Mouse (Mus musculus) neural tube, embryonic 14.5 days (tissue): ENCODE data around the gene 1700024G13Rik. TPM values are rescaled to one million over a fixed set of nuclear protein-coding genes. Genes with fewer than 3 reads are reported as not detected.
A peak's percentile ranks its signal among the peaks of the same experiment; 100 is the strongest.
"Not testable (repeated sequence)": the region's sequence is repeated elsewhere in the genome, so short reads cannot be mapped to it uniquely, and the experiment has no call there.

Experiments used
- ATAC-seq: fragments of 200-750 bp; cut with Nextera tagmentation; 2 replicates; pipeline ENCODE4 v1.8.0; 2017; ENCODE audit warnings: low read depth, mild to moderate bottlenecking, moderate TSS enrichment, moderate library complexity
- H3K27ac ChIP-seq: fragments of 300-500 bp; sonication (generic); 2 replicates; pipeline ENCODE4 v1.5.1; 2014; ENCODE audit warnings: low read depth, mild to moderate bottlenecking, control low read depth, low read length, moderate library complexity, mixed read lengths
- H3K27me3 ChIP-seq: fragments of 300-500 bp; sonication (generic); 2 replicates; pipeline ENCODE4 v1.6.1; 2014; ENCODE audit warnings: low read length; ENCODE audit not compliant: control insufficient read depth, insufficient read depth
- H3K36me3 ChIP-seq: fragments of 300-500 bp; sonication (generic); 2 replicates; pipeline ENCODE4 v1.6.1; 2014; ENCODE audit warnings: low read length, mixed read lengths; ENCODE audit not compliant: control insufficient read depth, insufficient read depth
- H3K4me1 ChIP-seq: fragments of 300-500 bp; sonication (generic); 2 replicates; pipeline ENCODE4 v1.6.1; 2014; ENCODE audit warnings: low read length; ENCODE audit not compliant: control insufficient read depth, insufficient read depth
- H3K4me2 ChIP-seq: fragments of 300-500 bp; sonication (generic); 2 replicates; pipeline ENCODE4 v1.6.1; 2014; ENCODE audit warnings: mild to moderate bottlenecking, low read depth, low read length, control low read depth
- H3K4me3 ChIP-seq: fragments of 300-500 bp; sonication (generic); 2 replicates; pipeline ENCODE4 v1.5.1; 2014; ENCODE audit warnings: low read depth, low read length, control low read depth, mixed read lengths
- H3K9ac ChIP-seq: fragments of 300-500 bp; sonication (generic); replicated peaks from 2 replicates; pipeline ENCODE4 v1.6.1; 2014; ENCODE audit warnings: low read depth, mild to moderate bottlenecking, control low read depth, low read length, mixed read lengths
- H3K9me3 ChIP-seq: fragments of 300-500 bp; sonication (generic); 2 replicates; pipeline ENCODE4 v1.6.1; 2016; ENCODE audit warnings: low read length; ENCODE audit not compliant: control insufficient read depth
- WGBS: fragments of 180-500 bp; shearing (Covaris S2); extraction: QIAGEN DNeasy Blood & Tissue Kit; methylation state at CpG from one replicate; pipeline ENCODE4 v1.1.7; 2014; 5-methylcytosine and 5-hydroxymethylcytosine counted together
- polyA plus RNA-seq: library from polyadenylated mRNA; unstranded; fragments of >200 nt; fragmentation: Nextera tagmentation; extraction: Ambion mirVana; gene quantifications from 2 replicates; pipeline ENCODE4 v1.2.1, GENCODE M21; 2014

The 1700024G13Rik gene
- polyA plus RNA-seq, 1 experiment from 2014 or later: not detected

DNA sequence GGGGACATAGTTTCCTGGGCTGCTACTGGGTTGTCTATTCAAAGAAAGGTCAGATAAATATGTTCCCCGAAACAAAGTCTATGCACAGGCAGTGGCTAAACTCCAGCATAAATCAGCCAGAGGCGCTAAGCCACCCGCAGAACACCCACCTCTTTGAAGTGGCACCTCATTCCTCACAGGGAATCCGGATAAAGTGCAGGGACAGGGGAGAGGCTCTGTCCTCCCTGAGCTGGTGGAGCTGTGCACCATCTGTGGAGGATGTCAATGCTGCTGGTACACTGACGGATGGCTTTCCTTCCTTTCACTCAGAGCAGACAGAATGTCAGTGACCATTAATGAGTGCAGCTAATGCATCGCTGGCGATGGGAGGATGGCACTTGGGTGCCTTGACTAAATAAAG is 7.1 kb downstream of the 1700024G13Rik start:
- H3K4me1 ChIP-seq: 0 out of 2 replicates have a peak, but pooled peaks cover 3% of the 10 kb centered on the region
- no peak overlapping the region for H3K27ac ChIP-seq
- no peak overlapping the region for H3K4me3 ChIP-seq
- ATAC-seq: peak; percentile 60; the same call in 1 of the 2 replicates
- H3K4me2 ChIP-seq: no peak overlapping the region
- H3K9ac ChIP-seq: no peak overlapping the region
- no peaks in the 10 kb centered on the region for H3K36me3 ChIP-seq
- WGBS: 12% methylated on average over 7 of the region's 7 CpGs
- no peaks in the 10 kb centered on the region for H3K9me3 ChIP-seq
- peaks cover 2% of the 10 kb centered on the region; the same call in 1 of the 2 replicates for H3K27me3 ChIP-seq

DNA sequence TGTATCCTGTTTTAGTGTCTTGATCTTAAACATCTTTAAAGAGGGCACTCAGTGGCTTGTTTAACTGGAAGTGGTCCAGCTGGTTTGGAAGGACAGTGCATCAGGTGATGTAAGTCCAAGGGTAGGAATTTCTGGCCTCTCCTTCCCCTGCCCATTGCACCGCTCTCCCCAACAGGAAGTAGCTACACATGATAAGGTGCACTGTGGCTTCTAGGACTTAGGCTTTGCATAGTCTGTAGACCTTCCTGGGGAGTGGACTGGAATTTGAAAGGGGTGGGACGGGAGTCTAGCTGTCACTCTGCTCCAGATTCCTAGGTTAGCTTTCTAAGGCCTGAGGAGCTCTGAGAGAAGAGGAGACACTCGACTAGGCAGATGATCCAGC is 8.1 kb downstream of the 1700024G13Rik start:
- H3K4me2 ChIP-seq: no peak overlapping the region
- H3K36me3 ChIP-seq: no peaks in the 10 kb centered on the region
- peaks cover 2% of the 10 kb centered on the region; the same call in 1 of the 2 replicates for H3K27me3 ChIP-seq
- WGBS: 35% methylated on average over 3 of the region's 3 CpGs
- H3K9me3 ChIP-seq: no peaks in the 10 kb centered on the region
- no peak overlapping the region for H3K4me3 ChIP-seq
- no peak overlapping the region for H3K9ac ChIP-seq
- H3K27ac ChIP-seq: no peak overlapping the region
- H3K4me1 ChIP-seq: 0 out of 2 replicates have a peak, but pooled peaks cover 3% of the 10 kb centered on the region
- ATAC-seq: no peak

DNA sequence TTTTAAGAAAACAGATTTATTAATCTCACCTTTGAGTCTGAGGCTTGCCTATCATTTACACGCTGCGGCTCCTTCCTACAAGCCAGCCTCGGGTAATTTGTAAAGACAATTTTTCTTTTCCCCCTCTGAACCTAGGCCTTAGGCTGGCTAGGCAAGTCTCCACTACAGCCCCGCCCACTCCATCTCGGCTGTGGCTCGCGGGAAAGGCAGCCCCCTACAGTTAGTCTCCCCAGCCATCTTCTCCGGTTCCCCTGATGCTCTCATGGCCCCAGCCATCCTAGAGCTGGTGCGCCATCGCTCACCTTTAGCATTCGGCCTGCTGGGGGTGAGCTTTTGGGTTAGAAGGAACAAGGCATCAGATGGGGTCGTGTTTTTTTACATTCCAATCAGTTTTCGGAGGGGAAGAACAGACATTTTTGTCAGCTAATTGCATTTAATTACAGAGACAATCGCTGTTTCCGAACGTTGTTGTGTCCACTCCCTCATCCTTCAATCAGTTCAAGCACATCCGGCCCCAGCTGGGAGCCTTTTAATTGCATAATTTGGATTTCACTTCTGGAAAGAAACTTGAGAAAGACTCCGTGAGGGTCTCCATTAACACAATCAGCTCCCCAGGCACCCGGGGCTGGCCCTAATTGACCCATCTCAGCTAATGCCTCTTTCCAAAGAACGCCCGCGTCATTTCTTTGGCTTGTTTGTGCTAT is 8.6 kb downstream of the 1700024G13Rik start:
- Histone ChIP-seq H3K9me3 (no peaks in the 10 kb centered on the region), H3K36me3 (no peaks in the 10 kb centered on the region), H3K4me1 (0 out of 2 replicates have a peak, but pooled peaks cover 3% of the 10 kb centered on the region), H3K4me2 (no peak overlapping the region), H3K9ac (no peak overlapping the region), H3K27me3 (peaks cover 2% of the 10 kb centered on the region; the same call in 1 of the 2 replicates), H3K27ac (no peak overlapping the region), H3K4me3 (no peak overlapping the region)
- ATAC-seq: no peak
- 4% methylated on average over 22 of the region's 22 CpGs for WGBS

DNA sequence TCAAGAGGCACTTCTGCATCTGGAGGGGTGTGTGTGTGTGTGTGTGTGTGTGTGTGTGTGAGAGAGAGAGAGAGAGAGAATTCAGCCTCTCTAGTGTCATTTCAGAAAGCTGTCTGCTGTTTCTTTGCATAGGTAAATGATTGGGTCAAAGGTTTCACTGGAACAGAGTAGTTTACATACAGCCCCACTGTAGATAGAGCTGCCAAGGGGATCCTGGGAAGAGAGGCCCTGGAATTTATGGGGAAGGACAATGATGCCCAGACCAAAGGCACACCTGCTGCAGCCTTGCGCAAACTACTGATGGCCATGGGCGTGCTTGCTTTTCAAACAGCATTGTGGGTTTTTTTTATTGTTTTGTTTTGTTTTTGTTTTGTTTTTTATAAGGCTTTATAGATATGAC is 15.7 kb downstream of the 1700024G13Rik start:
- Histone ChIP-seq H3K27me3 (no peaks in the 10 kb centered on the region), H3K27ac (no peak overlapping the region), H3K4me1 (no peaks in the 10 kb centered on the region), H3K9me3 (no peaks in the 10 kb centered on the region), H3K4me3 (no peak overlapping the region), H3K4me2 (no peak overlapping the region), H3K9ac (no peak overlapping the region), H3K36me3 (no peaks in the 10 kb centered on the region)
- ATAC-seq: no peak
- 76% methylated on average over 2 of the region's 2 CpGs for WGBS

DNA sequence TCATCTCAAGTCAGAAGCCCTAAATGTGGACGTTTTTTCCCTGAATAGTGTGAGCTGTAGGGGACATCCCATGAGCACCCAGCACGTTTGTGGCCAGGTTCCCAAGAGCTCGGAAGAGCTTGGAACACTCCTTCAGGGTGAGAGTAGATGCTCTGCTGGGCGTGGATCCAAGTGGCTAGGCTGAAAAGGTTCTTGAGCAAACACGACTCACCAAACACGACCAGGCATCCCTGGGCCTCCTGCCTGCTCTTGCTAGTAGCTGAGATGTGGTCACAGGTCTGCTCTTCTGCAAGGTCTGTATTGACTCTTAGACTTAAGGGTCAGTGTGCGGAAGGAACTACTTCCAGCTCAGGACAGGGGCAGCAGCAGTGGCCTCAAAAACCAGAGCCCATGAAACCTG is 18.4 kb downstream of the 1700024G13Rik start:
- no peak for ATAC-seq
- no peaks in the 10 kb centered on the region for H3K27me3 ChIP-seq
- WGBS: 69% methylated on average over 7 of the region's 7 CpGs
- H3K36me3 ChIP-seq: no peaks in the 10 kb centered on the region
- no peak overlapping the region for H3K4me2 ChIP-seq
- H3K27ac ChIP-seq: no peak overlapping the region
- H3K4me3 ChIP-seq: no peak overlapping the region
- no peaks in the 10 kb centered on the region for H3K9me3 ChIP-seq
- no peaks in the 10 kb centered on the region for H3K4me1 ChIP-seq
- H3K9ac ChIP-seq: no peak overlapping the region

DNA sequence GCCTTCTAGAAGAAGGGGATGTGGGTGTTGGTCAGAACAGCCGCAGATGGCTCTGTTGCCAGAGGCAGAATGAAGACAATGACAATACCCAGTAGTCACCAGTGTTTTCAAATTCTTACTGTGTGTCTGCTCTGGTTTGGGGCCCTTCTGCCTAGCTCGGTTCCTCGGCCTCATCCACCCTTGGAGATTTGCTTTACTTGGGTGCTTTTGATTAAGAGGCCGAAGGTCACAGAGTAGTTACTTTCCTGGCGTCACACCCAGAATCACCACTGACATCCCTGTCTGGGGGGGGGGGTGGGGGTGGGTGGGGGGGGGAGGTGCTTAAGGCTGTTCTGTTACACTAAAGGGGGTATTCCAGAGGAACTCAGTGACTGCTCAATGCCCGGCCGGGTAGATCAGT is 23.8 kb downstream of the 1700024G13Rik start:
- Histone ChIP-seq H3K36me3 (no peaks in the 10 kb centered on the region), H3K9ac (no peak overlapping the region), H3K9me3 (no peaks in the 10 kb centered on the region), H3K4me3 (no peak overlapping the region), H3K27me3 (no peaks in the 10 kb centered on the region), H3K4me1 (no peaks in the 10 kb centered on the region), H3K27ac (no peak overlapping the region), H3K4me2 (no peak overlapping the region)
- no peak for ATAC-seq
- 72% methylated on average over 7 of the region's 7 CpGs for WGBS

DNA sequence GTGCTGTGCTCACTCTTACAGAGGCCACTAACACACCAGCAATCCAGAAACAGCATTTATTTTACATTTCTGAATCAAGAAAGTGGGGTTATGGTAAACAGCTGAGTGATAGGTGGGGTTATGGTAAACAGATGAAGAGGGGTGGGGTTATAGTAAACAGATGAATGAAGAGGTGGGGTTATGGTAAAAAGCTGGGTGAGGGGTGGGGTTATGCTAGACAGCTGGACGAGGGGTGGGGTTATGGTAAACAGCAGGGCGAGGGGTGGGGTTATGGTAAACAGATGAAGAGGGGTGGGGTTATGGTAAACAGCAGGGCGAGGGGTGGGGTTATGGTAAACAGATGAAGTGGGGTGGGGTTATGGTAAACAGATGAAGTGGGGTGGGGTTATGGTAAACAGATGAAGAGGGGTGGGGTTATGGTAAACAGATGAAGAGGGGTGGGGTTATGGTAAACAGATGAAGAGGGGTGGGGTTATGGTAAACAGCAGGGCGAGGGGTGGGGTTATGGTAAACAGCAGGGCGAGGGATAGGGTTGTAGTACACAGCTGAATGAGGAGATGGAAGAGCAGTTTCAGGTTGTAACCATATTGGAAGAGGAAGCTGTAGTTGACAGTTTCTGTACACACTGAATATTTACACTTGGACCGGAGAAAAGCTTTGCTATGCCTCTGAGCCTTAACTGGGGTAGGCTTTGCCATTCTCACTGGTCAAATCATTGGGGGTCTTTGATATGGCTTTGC is 36.8 kb downstream of the 1700024G13Rik start:
- H3K4me1 ChIP-seq, H3K9ac ChIP-seq, H3K9me3 ChIP-seq, ATAC-seq, H3K27ac ChIP-seq, H3K4me3 ChIP-seq, H3K4me2 ChIP-seq, H3K36me3 ChIP-seq, H3K27me3 ChIP-seq: not testable (repeated sequence)
- WGBS: 30% methylated on average over 6 of the region's 6 CpGs

DNA sequence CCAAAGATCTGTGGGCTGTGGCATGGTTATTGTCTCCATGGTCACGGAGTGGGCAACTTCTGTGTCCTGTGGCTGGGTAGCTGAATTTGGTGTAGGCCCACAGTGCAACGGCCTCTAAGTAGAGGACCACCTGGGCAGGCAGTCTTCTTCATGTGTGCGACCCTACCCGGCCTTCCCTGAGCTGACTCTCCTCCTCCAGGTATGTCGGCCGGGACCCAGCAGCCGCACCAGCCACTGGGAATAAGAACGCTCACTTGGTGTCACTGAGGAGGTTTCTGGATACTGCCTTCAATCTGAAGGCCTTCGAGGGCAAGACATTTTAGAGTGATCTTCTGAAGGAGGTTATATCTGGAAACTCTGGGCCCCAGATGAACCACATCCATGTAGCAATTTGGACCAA is 40.9 kb downstream of the 1700024G13Rik start:
- no peak for ATAC-seq
- Histone ChIP-seq H3K4me3 (no peak overlapping the region), H3K27ac (no peak overlapping the region), H3K9ac (no peak overlapping the region), H3K36me3 (no peaks in the 10 kb centered on the region), H3K4me1 (no peaks in the 10 kb centered on the region), H3K27me3 (no peaks in the 10 kb centered on the region), H3K9me3 (no peaks in the 10 kb centered on the region), H3K4me2 (no peak overlapping the region)
- WGBS: 98% methylated on average over 9 of the region's 9 CpGs

DNA sequence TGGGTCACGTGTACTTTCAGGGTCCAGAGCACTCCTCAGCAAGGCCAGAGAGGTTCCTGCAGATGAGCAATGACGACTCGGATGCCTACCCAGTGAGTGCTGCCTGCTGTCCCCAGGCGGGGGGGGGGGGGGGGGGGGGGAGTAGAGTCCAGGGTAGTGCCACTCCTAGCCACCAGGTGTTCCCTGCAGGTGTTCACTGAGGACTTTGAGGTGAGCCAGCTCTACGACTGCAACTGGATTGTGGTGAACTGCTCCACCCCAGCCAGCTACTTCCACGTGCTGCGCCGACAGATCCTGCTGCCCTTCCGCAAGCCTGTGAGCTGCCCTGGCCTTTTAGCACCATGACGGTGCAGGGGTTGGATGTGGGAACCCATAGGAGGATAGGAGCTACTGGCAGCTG is 43.5 kb downstream of the 1700024G13Rik start:
- Histone ChIP-seq H3K4me2 (no peak overlapping the region), H3K27me3 (no peaks in the 10 kb centered on the region), H3K9ac (no peak overlapping the region), H3K27ac (no peak overlapping the region), H3K4me3 (no peak overlapping the region), H3K4me1 (no peaks in the 10 kb centered on the region), H3K36me3 (no peaks in the 10 kb centered on the region), H3K9me3 (no peaks in the 10 kb centered on the region)
- 81% methylated on average over 9 of the region's 10 CpGs for WGBS
- ATAC-seq: no peak
